Mouse (Mus musculus) stomach, postnatal 0 days (tissue): ENCODE data around the gene Acadvl. TPM values are rescaled to one million over a fixed set of nuclear protein-coding genes. Genes with fewer than 3 reads are reported as not detected.
A peak's percentile ranks its signal among the peaks of the same experiment; 100 is the strongest.

ENCODE experiments used
- ATAC-seq: fragments of 200-750 bp; cut with Nextera tagmentation; 2 replicates; pipeline ENCODE4 v1.8.0; 2017; ENCODE audit not compliant: low FRiP score, low TSS enrichment
- DNase-seq: peaks from one replicate; pipeline ENCODE4 v3.0.0-alpha.2; 2016; ENCODE audit warnings: low spot score
- H3K27ac ChIP-seq: fragments of 300-500 bp; sonication (generic); replicated peaks from 2 replicates; pipeline ENCODE4 v1.5.1; 2014; ENCODE audit warnings: mild to moderate bottlenecking, control low read depth
- H3K27me3 ChIP-seq: fragments of 300-500 bp; sonication (generic); 2 replicates; pipeline ENCODE4 v1.6.1; 2014; ENCODE audit warnings: low read length; ENCODE audit not compliant: control insufficient read depth, insufficient read depth
- H3K36me3 ChIP-seq: fragments of 300-500 bp; sonication (generic); 2 replicates; pipeline ENCODE4 v1.6.1; 2014; ENCODE audit warnings: low read length, mixed read lengths; ENCODE audit not compliant: control insufficient read depth, insufficient read depth
- H3K4me1 ChIP-seq: fragments of 300-500 bp; sonication (generic); replicated peaks from 2 replicates; pipeline ENCODE4 v1.6.1; 2014; ENCODE audit warnings: antibody characterized with exemption; ENCODE audit not compliant: control insufficient read depth, insufficient read depth
- H3K4me2 ChIP-seq: fragments of 300-500 bp; sonication (generic); replicated peaks from 2 replicates; pipeline ENCODE4 v1.6.1; 2014; ENCODE audit warnings: low read depth, mild to moderate bottlenecking, control low read depth, moderate library complexity
- H3K4me3 ChIP-seq: fragments of 300-500 bp; sonication (generic); 2 replicates; pipeline ENCODE4 v1.5.1; 2014; ENCODE audit warnings: low read depth, low read length, control low read depth
- H3K9ac ChIP-seq: fragments of 300-500 bp; sonication (generic); 2 replicates; pipeline ENCODE4 v1.6.1; 2014; ENCODE audit warnings: mild to moderate bottlenecking, low read length, control low read depth, mixed read lengths
- H3K9me3 ChIP-seq: fragments of 300-500 bp; sonication (generic); 2 replicates; pipeline ENCODE4 v1.6.1; 2016; ENCODE audit warnings: low read length; ENCODE audit not compliant: control insufficient read depth
- CTCF ChIP-seq: IDR thresholded peaks from 2 replicates; pipeline ENCODE4 v1.5.1; 2016; ENCODE audit warnings: antibody characterized with exemption, low read depth, mild to moderate bottlenecking, moderate library complexity
- EP300 ChIP-seq: optimal IDR thresholded peaks from 2 replicates; pipeline ENCODE3; 2016; ENCODE audit warnings: antibody characterized with exemption
- WGBS: fragments of 180-500 bp; shearing (Covaris S2); extraction: QIAGEN DNeasy Blood & Tissue Kit; methylation state at CpG from one replicate; pipeline ENCODE4 v1.1.7; 2014; 5-methylcytosine and 5-hydroxymethylcytosine counted together
- polyA plus RNA-seq: library from polyadenylated mRNA; unstranded; fragments of >200 nt; fragmentation: Nextera tagmentation; extraction: Ambion mirVana; gene quantifications from 2 replicates; pipeline ENCODE4 v1.2.1, GENCODE M21; 2015

Acadvl gene
- polyA plus RNA-seq, 1 experiment from 2014 or later = 143 TPM

DNA sequence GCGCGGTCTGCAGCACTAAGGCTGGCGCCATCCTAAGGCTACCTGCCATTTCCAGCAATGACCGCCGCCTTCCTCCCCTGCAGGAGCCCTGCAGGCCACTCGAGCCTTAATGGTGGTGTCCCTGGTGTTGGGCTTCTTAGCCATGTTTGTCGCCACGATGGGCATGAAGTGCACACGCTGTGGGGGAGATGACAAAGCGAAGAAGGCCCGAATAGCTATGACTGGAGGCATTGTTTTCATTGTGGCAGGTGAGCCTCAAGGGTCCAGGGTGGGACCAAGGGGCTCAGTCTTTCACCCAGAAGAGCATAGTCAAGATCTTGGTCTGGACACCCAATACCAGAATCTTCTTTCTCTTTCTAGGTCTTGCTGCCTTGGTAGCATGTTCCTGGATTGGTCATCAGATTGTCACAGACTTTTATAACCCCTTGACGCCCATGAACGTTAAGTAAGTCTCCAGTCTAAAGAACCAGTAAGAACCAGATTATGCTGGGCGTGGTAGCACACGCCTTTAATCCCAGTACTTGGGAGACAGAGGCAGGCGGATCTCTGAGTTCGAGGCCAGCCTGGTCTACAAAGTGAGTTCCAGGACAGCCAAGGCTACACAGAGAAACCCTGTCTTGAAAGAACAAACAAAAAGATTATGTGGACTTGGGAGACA lies 48.2 kb downstream of the Acadvl start:
- Histone ChIP-seq H3K27ac (0 out of 2 replicates have a peak overlapping the region, but pooled peaks have one; percentile 35), H3K9ac (peak overlapping the region; percentile 59), H3K4me1 (peaks cover 2% of the 10 kb centered on the region; the same call in 1 of the 2 replicates), H3K27me3 (peaks cover 6% of the 10 kb centered on the region; the same call in 1 of the 2 replicates), H3K4me2 (peak overlapping the region; percentile 65), H3K9me3 (no peaks in the 10 kb centered on the region), H3K4me3 (peak overlapping the region; percentile 43), H3K36me3 (peaks cover 11% of the 10 kb centered on the region; the same call in 1 of the 2 replicates)
- TF ChIP-seq CTCF (no peak), EP300 (no peak)
- ATAC-seq (no peak), DNase-seq (no peak)
- WGBS = 35% methylated on average over 17 of the region's 17 CpGs

DNA sequence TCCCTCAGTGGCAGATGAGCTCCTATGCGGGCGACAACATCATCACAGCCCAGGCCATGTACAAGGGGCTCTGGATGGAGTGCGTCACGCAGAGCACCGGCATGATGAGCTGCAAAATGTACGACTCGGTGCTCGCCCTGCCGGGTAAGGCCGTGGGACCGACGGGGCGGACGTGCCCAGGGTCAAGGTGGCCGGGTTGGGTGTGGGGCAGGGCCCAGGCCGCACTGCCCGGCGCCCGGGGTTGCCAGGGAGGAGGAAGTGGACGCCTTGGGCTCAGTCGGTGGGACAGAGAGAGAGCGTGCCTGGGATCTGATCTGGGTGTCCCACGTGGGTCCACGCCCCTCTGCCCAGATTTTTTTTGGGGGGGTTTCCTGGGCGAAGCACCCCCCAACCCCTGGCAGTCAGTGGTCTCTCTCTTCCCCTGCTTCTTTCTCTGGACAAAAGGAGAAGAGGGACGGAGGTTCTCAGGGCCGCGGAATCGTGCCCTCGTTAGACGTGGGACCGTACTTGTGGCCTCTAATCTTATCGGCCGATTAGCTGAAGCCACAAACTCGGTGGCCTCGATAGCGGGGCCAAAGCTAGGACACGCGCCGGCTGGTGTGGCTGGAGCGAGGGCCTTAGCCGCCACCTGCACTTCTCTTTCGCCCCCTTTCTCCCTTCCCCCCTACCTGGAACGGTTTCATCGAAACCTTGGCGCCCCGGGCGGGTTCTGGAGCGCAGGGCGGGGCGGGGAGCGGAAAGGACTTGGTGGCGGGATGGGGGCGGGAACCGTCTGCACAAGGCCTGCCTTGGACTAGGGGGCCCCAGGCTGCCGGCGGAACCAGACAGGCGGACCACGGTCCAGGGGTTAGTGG lies 49.0 kb downstream of the Acadvl start:
- Histone ChIP-seq H3K36me3 (peaks cover 9% of the 10 kb centered on the region; the same call in 1 of the 2 replicates), H3K4me3 (peak overlapping the region; percentile 43), H3K9ac (peak overlapping the region; percentile 59), H3K4me2 (peak overlapping the region; percentile 65), H3K27ac (peak overlapping the region; percentile 82), H3K27me3 (peaks cover 6% of the 10 kb centered on the region; the same call in 1 of the 2 replicates), H3K4me1 (peaks cover 2% of the 10 kb centered on the region; the same call in 1 of the 2 replicates), H3K9me3 (no peaks in the 10 kb centered on the region)
- ATAC-seq (peak; percentile 55), DNase-seq (peak; percentile 89)
- 3% methylated on average over 52 of the region's 59 CpGs for WGBS
- no peak for TF ChIP-seq EP300
- TF ChIP-seq CTCF = no peak

DNA sequence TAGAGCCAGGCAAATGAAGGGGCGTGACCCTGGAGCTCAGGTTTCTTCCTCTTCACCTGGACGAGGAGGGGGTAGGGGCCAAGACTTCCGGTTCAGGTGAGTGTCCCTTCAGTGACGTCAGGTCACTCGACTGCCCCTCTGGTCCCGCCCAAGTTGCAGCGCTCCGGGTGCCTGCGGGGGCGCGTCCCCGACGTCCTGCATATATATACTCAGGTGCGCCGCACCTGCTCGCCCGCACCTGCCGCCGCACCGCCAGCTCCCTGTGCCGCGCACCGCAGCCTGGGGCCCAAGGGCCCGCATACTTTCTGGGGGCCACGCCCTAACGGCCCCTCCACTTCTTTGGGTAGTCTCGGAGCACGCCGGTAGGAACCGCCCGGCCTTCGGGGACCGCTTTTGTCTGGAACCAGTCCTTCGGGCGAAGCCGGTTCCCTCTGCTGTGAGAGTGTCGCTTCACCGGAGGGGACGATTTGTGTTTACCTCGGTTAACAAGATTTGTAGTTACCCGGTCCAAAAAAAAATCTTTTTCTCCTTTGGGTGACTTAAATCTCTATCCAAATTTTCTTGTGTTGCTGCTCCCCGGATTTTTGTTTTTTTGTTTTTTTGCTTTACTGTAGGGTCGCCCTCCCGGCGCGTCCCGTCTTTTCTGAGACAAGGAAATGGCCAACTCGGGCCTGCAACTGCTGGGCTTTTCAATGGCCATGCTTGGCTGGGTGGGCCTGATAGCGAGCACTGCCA lies 49.8 kb downstream of the Acadvl start:
- WGBS = 6% methylated on average over 49 of the region's 49 CpGs

DNA sequence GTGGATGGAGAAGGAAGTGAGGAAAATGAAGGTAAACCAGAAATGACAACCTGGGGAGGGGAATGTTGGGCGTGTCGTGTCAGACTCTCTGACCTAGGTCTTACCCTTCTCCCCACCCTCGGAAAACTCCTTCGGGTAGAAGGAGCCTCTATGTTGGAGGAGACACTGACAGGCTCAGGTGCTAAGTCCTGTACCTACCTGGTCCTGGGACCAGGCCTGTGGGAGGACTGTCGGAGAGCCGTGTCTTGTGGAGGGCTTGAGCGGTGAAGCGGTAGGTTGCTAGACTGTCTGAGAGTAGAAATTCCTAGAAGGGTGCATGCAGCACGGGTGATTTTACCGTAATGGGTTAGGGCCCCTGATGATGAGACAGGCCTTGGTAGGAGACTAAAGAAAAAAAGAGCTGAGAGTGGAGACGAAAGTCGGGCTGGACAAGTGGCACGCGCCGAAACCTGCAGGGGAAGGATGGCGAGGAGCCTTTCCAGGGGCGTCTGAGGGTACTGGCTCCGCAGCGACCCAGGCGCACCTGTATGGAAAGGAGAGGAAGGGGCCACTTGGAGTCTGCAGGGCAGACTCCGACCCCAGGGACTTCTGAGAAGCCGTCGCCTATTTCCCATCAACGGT lies 50.5 kb downstream of the Acadvl start, which contains the start of gene Cldn7:
Cldn7 (plus strand) TSS at position 130 of the 621 bp plus-strand sequence.
- DNase-seq (peak; percentile 34), ATAC-seq (no peak)
- Histone ChIP-seq H3K4me1 (peaks cover 2% of the 10 kb centered on the region; the same call in 1 of the 2 replicates), H3K4me3 (peak within 1 kb of the TSS; percentile 43), H3K9ac (peak within 1 kb of the TSS; percentile 59; the same call in 1 of the 2 replicates), H3K36me3 (peaks cover 6% of the 10 kb centered on the region; the same call in 1 of the 2 replicates), H3K9me3 (no peaks in the 10 kb centered on the region), H3K4me2 (peak within 1 kb of the TSS; percentile 65), H3K27me3 (peaks cover 6% of the 10 kb centered on the region; the same call in 1 of the 2 replicates), H3K27ac (peak within 1 kb of the TSS; percentile 59; the same call in 1 of the 2 replicates)
- WGBS = 14% methylated on average over 24 of the region's 24 CpGs
- TF ChIP-seq CTCF (no peak), EP300 (no peak)

More for the DNA sequence above, 49.8 kb downstream of the Acadvl start:
- H3K36me3 ChIP-seq = peaks cover 7% of the 10 kb centered on the region; the same call in 1 of the 2 replicates
- H3K9me3 ChIP-seq = no peaks in the 10 kb centered on the region
- TF ChIP-seq CTCF = peak; percentile 8; the same call in 1 of the 2 replicates
- no peak for TF ChIP-seq EP300
- peaks cover 2% of the 10 kb centered on the region; the same call in 1 of the 2 replicates for H3K4me1 ChIP-seq
- peak overlapping the region; percentile 82 for H3K27ac ChIP-seq
- peak overlapping the region; percentile 43 for H3K4me3 ChIP-seq
- peaks cover 6% of the 10 kb centered on the region; the same call in 1 of the 2 replicates for H3K27me3 ChIP-seq
- ATAC-seq (peak; percentile 67), DNase-seq (peak; percentile 89)
- H3K9ac ChIP-seq = peak overlapping the region; percentile 59; the same call in 1 of the 2 replicates
- H3K4me2 ChIP-seq = peak overlapping the region; percentile 65

DNA sequence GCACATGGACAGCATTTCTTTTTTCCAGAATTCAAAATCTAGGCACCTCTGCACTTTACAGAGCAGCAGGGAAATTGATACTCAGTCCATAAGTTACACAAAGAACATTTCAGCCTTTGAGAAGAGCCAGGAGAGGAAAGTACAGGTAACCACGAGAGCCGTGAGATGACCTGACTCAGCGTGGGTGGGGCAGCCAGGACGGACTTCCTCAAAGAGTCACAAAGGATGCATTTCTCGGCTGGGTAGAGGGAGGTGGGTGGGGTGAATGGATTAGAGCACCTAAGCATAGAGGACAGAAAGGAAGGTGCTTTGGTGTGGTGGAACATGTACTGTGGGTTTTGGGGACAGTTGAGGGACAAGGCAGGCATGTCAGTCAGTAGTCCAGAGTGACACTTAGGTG lies 53.4 kb downstream of the Acadvl start:
- ATAC-seq = peak; percentile 50
- Histone ChIP-seq H3K4me1 (peaks cover 2% of the 10 kb centered on the region; the same call in 1 of the 2 replicates), H3K9ac (no peak overlapping the region), H3K4me3 (no peak overlapping the region), H3K27ac (peak overlapping the region; percentile 35; the same call in 1 of the 2 replicates), H3K27me3 (peaks cover 6% of the 10 kb centered on the region; the same call in 1 of the 2 replicates), H3K9me3 (no peaks in the 10 kb centered on the region), H3K36me3 (no peaks in the 10 kb centered on the region), H3K4me2 (no peak overlapping the region)
- peak; percentile 73 for DNase-seq
- WGBS = 22% methylated on average over 5 of the region's 5 CpGs
- TF ChIP-seq CTCF = no peak
